Mouse (Mus musculus) olfactory bulb, adult 2 months (tissue): ENCODE results near the gene Cpne1.

Source experiments
- CTCF ChIP-seq: fragments of 200-500 bp; IDR thresholded peaks from 2 replicates; pipeline ENCODE4 v1.5.1; 2012; ENCODE audit warnings: low read depth, mild to moderate bottlenecking, low read length, moderate library complexity; ENCODE audit not compliant: insufficient read depth
- POLR2A ChIP-seq: fragments of 200-500 bp; IDR thresholded peaks from 2 replicates; pipeline ENCODE4 v1.6.1; 2012; ENCODE audit warnings: mild to moderate bottlenecking, low read depth, low read length, moderate library complexity; ENCODE audit not compliant: insufficient read depth

GRCm38 (mm10) chr2:156135695-156136094, 23.9 kb upstream of the Cpne1 start:
- no peak for TF ChIP-seq POLR2A
- no peak for TF ChIP-seq CTCF
